Mouse (Mus musculus): ENCODE measurements around the gene Pex6.

DNA sequence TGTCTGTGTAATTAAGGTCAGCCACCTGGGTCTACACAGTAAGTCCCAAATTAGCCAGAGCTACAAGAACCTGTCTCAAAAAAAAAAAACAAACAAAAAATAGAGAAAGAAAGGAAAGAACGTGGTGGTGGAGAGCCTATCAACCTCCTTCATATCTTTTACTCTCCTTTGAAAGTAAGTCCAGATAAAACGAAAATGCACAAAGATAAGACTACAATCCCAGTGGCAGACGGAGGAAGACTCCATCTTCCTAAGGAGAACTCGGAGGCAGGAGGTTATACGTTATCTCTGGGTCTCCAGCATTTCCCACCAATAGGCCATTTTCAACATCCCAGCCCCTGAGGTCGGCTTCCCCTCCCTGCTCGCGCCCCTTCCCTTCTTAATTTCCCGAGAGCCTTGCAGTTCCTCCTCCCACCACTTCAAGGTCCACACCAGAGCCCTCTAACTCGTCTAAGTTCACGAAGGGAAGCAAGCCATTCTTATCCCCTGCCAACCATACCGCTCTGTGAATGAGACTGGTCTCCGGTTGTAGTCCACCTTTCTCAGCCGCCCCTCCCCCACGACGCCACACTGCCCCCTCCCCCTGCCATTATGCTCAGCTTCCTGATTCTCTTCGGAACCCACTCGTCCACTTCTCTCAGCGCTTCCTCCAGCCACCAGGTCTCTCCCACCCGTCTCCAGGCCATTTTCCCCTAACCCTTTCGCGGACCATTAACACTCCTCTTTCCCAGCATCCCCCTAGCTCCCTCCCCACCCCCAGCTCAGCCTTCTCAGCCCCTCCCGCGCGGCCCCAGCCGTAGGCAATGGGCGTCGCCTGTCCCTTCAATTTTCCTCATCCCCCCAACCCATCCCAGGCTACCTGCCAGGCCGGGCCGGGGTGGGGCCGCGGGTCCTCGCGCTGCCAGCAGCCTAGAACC is 31.2 kb upstream of the Pex6 start:
- no peak for TF ChIP-seq POLR2A (IDR thresholded peaks at IDR 0.05; ENCODE audit: insufficient read length, low read depth)
- no peak for TF ChIP-seq TCF3 (IDR thresholded peaks at IDR 0.05; ENCODE audit: insufficient read length, low read depth)
- TF ChIP-seq E2F4 (IDR thresholded peaks at IDR 0.05; ENCODE audit: insufficient read depth) = no peak
- TF ChIP-seq MAX (IDR thresholded peaks at IDR 0.05; ENCODE audit: low read depth) = no peak
- TF ChIP-seq CEBPB (IDR thresholded peaks at IDR 0.05; ENCODE audit: insufficient read depth, poor library complexity, severe bottlenecking) = no peak
- no peak for TF ChIP-seq MYOD1 (IDR thresholded peaks at IDR 0.05; ENCODE audit: control insufficient read depth in 1 of 3, insufficient read length in 2 of 3, low read depth in 2 of 3)
- TF ChIP-seq REST (IDR thresholded peaks at IDR 0.05; ENCODE audit: insufficient read depth, insufficient read length) = no peak
- no peak for TF ChIP-seq USF1 (IDR thresholded peaks at IDR 0.05; ENCODE audit: low read depth)
- no peak for TF ChIP-seq TCF12 (IDR thresholded peaks at IDR 0.05; ENCODE audit: insufficient read depth, poor library complexity, severe bottlenecking)
- no peak for TF ChIP-seq POLR2AphosphoS2 (IDR thresholded peaks at IDR 0.05; ENCODE audit: insufficient read length, low read depth)
- TF ChIP-seq MYOG (IDR thresholded peaks at IDR 0.05; ENCODE audit: control insufficient read depth in 1 of 3, insufficient read depth in 1 of 3, insufficient read length in 2 of 3, low read depth in 2 of 3) = no peak
- TF ChIP-seq SRF (IDR thresholded peaks at IDR 0.05; ENCODE audit: control insufficient read depth, insufficient read length, low read depth) = no peak

Measured in myocyte (in vitro differentiated cells).